Mouse (Mus musculus) brain, adult 2 months (tissue): ENCODE measurements around the gene Add1.
A peak's percentile ranks its signal among the peaks of the same experiment; 100 is the strongest.
"Not testable (repeated sequence)": the region's sequence is repeated elsewhere in the genome, so short reads cannot be mapped to it uniquely, and the experiment has no call there.

Source experiments
- DNase-seq: peaks from one replicate; pipeline ENCODE4 v3.0.0; 2011; ENCODE audit warnings: low read depth, low spot score

The Add1 gene

GRCm38 (mm10) chr5:34550251-34550650, 23.2 kb upstream of the Add1 start:
- DNase-seq = no peak

- DNase-seq = no peak
Observed at GRCm38 (mm10) chr5:34551821-34552220, 21.6 kb upstream of the Add1 start.

DNA sequence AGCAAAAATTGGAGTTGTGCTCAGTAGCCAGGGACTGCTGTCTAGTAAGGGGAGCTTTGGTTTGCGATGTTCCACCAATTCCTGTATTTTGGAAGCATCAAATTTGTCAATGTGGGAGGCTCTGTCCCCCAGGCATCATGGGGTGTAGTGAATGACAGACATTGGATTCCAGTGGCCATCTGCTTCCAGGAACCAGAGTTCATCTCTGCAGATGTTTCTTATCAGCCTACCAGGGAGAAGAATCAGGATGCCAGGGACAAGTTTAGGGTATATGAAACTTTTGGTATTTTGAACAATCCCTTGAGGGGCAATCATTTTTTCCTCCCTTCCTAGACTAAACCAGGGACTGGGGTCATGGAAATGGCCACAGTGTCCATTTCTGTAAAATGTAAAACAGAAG, 9.6 kb upstream of the Add1 start:
- no peak for DNase-seq

DNA sequence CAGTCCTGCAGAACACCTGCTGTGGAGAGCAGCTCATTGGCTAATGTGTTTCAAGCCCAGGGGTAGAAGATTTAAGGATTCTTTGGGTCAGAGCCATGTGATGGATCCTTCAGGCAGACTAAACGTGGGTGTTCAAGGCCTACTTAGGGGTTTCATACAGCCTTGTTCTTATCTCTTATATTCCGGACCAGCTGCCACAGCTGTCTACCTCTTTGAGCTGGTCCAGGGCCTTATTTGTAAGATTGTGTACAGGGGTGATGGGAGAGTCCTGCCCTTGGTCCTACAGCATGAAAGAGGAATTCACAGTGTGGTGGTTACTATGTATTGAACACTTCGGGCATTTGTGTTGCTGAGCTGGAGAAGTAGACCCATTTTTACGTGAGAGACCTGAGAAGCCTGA, 9.2 kb upstream of the Add1 start:
- DNase-seq = no peak

DNA sequence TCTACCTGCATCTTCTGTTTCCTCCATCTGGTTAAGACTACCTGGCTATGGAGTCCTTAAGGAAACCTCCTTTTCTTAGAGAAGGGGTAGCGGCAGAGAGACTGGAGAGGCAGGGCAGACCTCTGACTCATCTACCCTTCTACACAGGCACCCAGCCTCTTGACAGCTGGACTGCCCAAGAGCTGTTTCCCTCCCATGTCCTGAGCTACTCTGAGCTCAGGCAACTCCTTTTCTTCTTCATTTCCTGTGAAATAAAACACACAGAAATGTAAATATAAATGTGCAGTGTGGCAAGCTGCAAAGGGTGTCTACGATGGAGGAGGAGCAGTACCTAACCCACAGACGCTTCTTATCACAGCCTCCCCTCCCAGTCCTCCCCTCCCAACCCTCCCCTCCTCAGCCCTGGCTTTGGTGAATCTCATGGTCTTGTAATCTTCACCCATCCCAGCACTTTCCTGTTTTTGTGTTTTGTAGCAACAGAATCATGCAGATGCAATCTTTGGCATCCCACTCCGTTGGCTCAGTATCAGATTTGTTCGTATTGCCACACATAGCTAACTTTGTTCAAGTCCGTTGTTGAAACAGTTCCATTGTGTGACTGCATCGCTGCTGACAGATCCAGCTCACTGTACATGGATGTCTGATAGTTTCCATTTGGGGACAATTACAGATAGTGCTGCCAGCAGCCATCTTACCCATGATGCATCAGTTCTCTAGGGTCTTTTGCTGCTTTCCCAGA, 7.8 kb upstream of the Add1 start:
- peak; percentile 91 for DNase-seq

- no peak for DNase-seq
Observed at GRCm38 (mm10) chr5:34571551-34571950, 1.9 kb upstream of the Add1 start.

DNA sequence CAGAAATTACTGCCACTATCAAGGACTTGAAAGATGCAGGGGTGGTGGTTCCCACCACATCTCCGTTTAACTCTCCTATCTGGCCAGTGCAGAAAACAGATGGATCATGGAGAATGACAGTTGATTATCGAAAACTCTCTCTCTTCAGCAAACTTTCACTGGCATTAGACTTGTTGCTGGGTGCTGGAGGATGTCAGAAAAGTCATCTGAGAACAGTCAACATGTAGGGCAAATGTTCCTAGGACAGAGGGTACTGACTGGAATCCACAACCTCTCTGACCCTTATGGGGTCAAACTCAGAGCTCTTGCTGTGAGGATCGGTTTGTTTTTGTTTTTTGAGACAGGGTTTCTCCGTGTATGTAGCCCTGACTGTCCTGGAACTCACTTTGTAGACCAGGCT, 896 bp upstream of the Add1 start:
- not testable (repeated sequence) for DNase-seq

DNA sequence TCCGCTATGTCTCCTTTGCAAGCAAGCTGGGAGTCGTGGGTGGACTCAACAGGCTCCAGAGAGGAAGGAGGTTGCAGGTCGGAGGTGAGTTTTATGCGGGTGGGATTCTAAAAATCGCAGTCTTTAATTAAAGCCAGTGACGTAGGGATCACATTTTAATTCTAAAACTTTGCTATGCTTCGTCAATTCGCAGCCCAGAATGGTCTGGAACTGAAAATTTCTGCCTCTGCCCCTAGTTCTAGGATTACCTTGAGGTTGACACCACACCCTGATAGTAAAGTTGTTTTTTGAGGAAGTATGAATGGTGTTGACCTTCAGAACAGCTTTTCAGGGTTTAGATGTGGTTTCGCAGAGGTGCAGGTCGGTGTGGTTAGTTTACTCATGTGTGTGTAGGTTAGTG, 1.3 kb downstream of the Add1 start:
- no peak for DNase-seq

DNA sequence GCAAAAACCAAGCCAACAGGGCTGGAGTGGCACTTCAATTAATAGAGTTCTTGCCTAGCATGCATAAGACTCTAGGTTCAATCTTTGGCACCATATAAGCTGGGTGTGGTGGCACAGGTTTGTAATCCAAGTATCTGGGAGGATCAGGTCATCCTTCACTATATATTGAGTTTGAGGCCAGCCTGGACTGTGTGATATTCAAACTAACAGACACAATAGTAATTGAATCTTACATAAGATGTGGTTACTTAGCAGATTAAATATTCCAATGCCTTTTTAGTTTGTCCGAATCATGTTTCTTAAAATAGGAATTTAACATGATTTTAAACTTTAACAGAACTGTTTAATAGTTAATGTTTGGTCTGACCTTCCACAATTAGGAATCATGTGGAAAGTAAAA, 2.8 kb downstream of the Add1 start:
- DNase-seq = no peak

GRCm38 (mm10) chr5:34578038-34578655, 4.7 kb downstream of the Add1 start:
- no peak for DNase-seq

DNA sequence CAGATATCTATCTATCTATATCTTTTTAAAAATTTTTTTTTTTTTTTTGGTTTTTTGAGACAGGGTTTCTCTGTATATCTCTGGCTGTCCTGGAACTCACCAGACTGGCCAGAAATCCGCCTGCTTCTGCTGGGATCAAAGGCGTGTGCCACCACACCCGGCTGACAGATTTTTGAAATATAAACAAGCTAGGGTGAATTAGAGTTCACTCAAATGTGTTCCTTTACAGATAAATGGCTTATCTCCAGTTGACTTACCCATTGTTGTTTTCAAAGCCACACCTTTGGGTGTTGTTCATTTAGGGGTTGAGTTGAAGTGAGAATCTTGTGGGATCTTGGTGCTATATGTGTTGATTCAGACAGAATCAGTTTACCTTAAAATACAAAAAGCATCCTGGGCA, 5.9 kb downstream of the Add1 start:
- no peak for DNase-seq

GRCm38 (mm10) chr5:34581671-34582313, 8.3 kb downstream of the Add1 start:
- peak; percentile 95 for DNase-seq

DNA sequence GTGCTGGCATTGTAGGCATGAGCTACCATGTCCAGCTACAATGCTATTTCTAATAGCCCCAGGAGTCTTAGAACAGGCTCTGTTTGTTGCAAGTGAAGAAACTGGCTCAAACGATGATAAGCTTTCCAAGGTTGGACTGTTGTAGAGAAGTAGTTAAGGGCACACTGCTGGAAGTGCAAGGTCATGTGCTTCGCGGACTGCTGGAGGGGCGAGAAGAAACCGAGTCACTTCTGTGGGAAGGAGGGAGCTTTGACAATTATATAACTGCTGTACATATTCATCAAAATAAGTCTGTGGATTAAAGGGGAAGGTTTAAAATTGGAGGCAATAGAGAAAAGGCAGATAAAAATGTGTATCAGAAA, 8.8 kb downstream of the Add1 start:
- peak; percentile 47 for DNase-seq

DNA sequence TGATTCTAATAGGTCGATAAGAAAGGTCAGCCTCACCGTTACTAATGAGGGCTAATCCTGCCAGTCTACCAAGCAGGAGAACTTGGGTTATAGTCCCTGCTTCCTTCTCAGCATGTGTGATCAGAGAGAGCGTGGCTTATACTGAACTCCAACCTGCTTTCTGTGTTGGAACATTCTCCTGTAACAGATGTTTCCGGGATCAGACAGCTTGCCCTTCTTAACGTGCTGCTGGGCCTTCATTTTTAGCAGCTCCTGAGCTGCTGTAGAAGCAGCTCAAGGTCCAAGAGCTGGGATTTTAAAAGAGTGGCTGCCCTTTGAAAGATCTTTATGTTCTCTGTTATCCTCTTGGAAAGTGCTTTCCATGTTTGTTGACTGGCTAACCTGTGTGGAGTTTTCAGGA, 11.8 kb downstream of the Add1 start:
- DNase-seq = peak; percentile 51

GRCm38 (mm10) chr5:34587881-34588280, 14.4 kb downstream of the Add1 start:
- no peak for DNase-seq

GRCm38 (mm10) chr5:34590059-34590458, 16.6 kb downstream of the Add1 start:
- no peak for DNase-seq

DNA sequence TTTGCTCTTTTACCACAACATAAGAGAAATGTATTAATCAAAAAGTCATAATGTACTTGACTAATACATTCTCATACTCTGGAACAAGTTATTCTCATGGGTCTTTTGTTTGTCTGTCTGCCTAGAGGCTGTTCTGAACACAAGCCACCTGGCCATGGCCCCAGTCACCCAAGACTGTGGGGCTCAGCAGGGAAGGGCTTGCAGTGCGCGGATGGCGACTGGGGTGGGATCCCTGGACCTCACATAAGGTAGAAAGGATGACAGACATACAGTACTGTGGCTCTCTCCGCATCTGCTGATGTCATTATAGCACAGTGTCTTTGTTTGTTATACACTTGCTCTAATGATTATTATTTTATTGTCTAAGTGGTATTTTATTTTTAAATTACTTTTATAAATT, 17.2 kb downstream of the Add1 start:
- no peak for DNase-seq

DNA sequence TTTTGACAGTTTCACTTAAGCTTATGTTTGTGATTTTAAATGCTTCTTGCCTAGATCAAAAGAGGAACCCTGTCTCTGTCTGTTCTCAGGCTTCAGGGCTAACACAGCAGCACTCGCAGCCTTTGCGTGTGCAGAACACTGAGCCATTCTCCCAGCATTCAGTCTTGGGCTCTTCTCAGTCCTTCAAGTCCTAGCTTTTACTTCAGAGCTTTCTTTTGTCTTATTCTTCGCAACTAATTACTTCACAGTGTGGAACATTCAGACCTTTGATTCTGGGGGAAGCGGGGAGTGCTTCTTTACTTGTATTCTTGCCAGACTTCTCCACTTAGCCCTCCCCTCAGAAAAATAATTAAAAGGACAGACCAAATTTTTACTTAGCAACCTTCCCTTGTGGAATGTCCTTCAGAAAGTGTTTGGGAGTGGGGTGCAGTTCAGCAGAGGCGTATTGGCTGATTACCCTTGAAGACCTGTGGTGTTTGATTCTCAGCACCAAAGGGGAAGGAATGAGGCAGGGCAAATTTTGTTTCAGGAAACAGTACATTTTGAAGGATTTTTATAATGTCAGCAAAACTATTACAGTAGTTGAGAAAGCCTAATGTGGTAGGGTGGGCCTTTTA, 18.0 kb downstream of the Add1 start:
- peak; percentile 37 for DNase-seq

- not testable (repeated sequence) for DNase-seq
Observed at GRCm38 (mm10) chr5:34592224-34592623, 18.8 kb downstream of the Add1 start.

GRCm38 (mm10) chr5:34592666-34593065, 19.2 kb downstream of the Add1 start:
- no peak for DNase-seq

GRCm38 (mm10) chr5:34593202-34593727, 19.8 kb downstream of the Add1 start:
- DNase-seq = no peak

GRCm38 (mm10) chr5:34604576-34604975, 31.1 kb downstream of the Add1 start:
- DNase-seq = no peak
